Mouse (Mus musculus) liver, embryonic 12.5 days (tissue): Measurements from ENCODE around the gene Defb5. TPM values are rescaled to one million over a fixed set of nuclear protein-coding genes. Genes with fewer than 3 reads are reported as not detected.
"Not testable (repeated sequence)": the region's sequence is repeated elsewhere in the genome, so short reads cannot be mapped to it uniquely, and the experiment has no call there.

Experiments used
- ATAC-seq: fragments of 200-750 bp; cut with Nextera tagmentation; 2 replicates; pipeline ENCODE4 v1.8.0; 2017; ENCODE audit warnings: moderate number of reproducible peaks, mild to moderate bottlenecking, moderate library complexity
- H3K27ac ChIP-seq: fragments of 300-500 bp; sonication (generic); 2 replicates; pipeline ENCODE4 v1.5.1; 2016; ENCODE audit warnings: mild to moderate bottlenecking
- H3K27me3 ChIP-seq: fragments of 300-500 bp; sonication (generic); replicated peaks from 2 replicates; pipeline ENCODE4 v1.6.1; 2016; ENCODE audit warnings: mild to moderate bottlenecking, moderate library complexity
- H3K36me3 ChIP-seq: fragments of 300-500 bp; sonication (generic); 2 replicates; pipeline ENCODE4 v1.6.1; 2016; ENCODE audit warnings: mild to moderate bottlenecking, moderate library complexity
- H3K4me1 ChIP-seq: fragments of 300-500 bp; sonication (generic); 2 replicates; pipeline ENCODE4 v1.6.1; 2016
- H3K4me2 ChIP-seq: fragments of 300-500 bp; sonication (generic); 2 replicates; pipeline ENCODE4 v1.6.1; 2016; ENCODE audit warnings: mild to moderate bottlenecking, moderate library complexity
- H3K4me3 ChIP-seq: fragments of 300-500 bp; sonication (generic); 2 replicates; pipeline ENCODE4 v1.5.1; 2016; ENCODE audit warnings: mild to moderate bottlenecking, moderate library complexity
- H3K9ac ChIP-seq: fragments of 300-500 bp; sonication (generic); 2 replicates; pipeline ENCODE4 v1.6.1; 2016; ENCODE audit warnings: mild to moderate bottlenecking, moderate library complexity
- H3K9me3 ChIP-seq: fragments of 300-500 bp; sonication (generic); replicated peaks from 2 replicates; pipeline ENCODE4 v1.6.1; 2016; ENCODE audit warnings: mild to moderate bottlenecking, moderate library complexity
- WGBS: fragments of 180-500 bp; shearing (Covaris S2); methylation state at CpG from one replicate; pipeline ENCODE4 v1.1.7; 2016; ENCODE audit not compliant: insufficient replicate concordance; 5-methylcytosine and 5-hydroxymethylcytosine counted together
- polyA plus RNA-seq: library from polyadenylated mRNA; unstranded; fragments of >200 nt; fragmentation: Nextera tagmentation; extraction: Ambion mirVana; gene quantifications from 2 replicates; pipeline ENCODE4 v1.2.1, GENCODE M21; 2016

Defb5 gene
- polyA plus RNA-seq: not detected in 2 replicates

DNA sequence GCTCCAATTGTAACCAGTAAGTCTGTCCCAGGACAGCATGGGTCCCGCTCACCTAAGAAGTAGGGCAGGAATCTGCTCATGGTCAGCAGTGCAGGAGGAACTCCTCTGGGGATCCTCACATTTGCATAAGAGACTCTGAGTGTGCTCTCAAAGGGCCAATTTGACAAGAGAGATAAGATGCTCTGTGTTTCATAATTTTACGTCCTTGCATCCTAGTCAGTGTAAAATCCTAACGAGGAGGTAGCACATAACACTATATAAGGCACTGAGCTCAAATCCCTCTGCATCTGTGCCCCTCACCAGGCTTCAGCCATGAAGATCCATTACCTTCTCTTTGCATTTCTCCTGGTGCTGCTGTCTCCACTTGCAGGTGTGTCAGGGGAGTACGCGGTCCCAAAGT lies at the start of gene Defb5:
TSS of gene Defb5 (plus strand) at position 301 of the 400 bp plus-strand sequence.
- Histone ChIP-seq H3K4me2 (no peak within 1 kb of the TSS), H3K4me1 (no peaks in the 10 kb centered on the region), H3K36me3 (no peaks in the 10 kb centered on the region), H3K27ac (no peak within 1 kb of the TSS), H3K9ac (no peak within 1 kb of the TSS), H3K9me3 (peaks cover 7% of the 10 kb centered on the region; the same call in 1 of the 2 replicates), H3K27me3 (no peaks in the 10 kb centered on the region), H3K4me3 (no peak within 1 kb of the TSS)
- no peak for ATAC-seq
- 76% methylated on average over 5 of the region's 5 CpGs for WGBS

- Histone ChIP-seq H3K9ac (no peak within 1 kb of the TSS), H3K9me3 (no peaks in the 10 kb centered on the region), H3K36me3 (no peaks in the 10 kb centered on the region), H3K27me3 (no peaks in the 10 kb centered on the region), H3K4me3 (no peak within 1 kb of the TSS), H3K4me1 (no peaks in the 10 kb centered on the region), H3K27ac (no peak within 1 kb of the TSS), H3K4me2 (no peak within 1 kb of the TSS)
- WGBS: 56% methylated on average over 1 of the region's 1 CpGs
- no peak for ATAC-seq
Observed at GRCm38 (mm10) chr8:19225161-19225560, 22.2 kb upstream of the Defb5 start, which contains the start of gene Defb6. Gene Defb6, plus strand, starts transcription at chr8:19225478.

GRCm38 (mm10) chr8:19238101-19238500 lies 9.3 kb upstream of the Defb5 start:
- H3K36me3 ChIP-seq: no peaks in the 10 kb centered on the region
- no peaks in the 10 kb centered on the region for H3K27me3 ChIP-seq
- H3K27ac ChIP-seq: no peak overlapping the region
- H3K9me3 ChIP-seq: 0 out of 2 replicates have a peak, but pooled peaks cover 8% of the 10 kb centered on the region
- ATAC-seq: no peak
- H3K4me2 ChIP-seq: no peak overlapping the region
- WGBS: 55% methylated on average over 1 of the region's 1 CpGs
- H3K4me1 ChIP-seq: no peaks in the 10 kb centered on the region
- no peak overlapping the region for H3K9ac ChIP-seq
- H3K4me3 ChIP-seq: no peak overlapping the region

DNA sequence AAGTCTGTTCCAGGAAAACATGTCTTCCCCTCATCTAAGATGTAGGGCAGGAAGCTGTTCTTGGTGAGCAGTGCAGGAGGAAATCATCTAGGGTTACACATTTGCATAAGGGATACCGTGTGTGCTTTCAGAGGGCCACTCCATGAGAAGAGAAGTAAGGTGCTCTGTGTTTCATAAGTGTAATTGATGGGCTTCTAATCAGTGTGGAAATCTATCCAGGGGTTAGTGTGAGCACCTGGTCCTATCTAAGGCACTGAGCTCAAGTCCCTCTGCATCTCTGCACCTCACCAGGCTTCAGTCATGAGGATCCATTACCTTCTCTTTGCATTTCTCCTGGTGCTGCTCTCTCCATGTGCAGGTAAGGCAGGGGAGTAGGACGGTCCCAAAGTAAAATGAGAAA lies 7.8 kb upstream of the Defb5 start, which contains the start of gene Defb46:
TSS of gene Defb46 (plus strand) at position 301 of the 400 bp plus-strand sequence.
- no peak for ATAC-seq
- Histone ChIP-seq H3K4me2 (no peak within 1 kb of the TSS), H3K36me3 (no peaks in the 10 kb centered on the region), H3K27ac (no peak within 1 kb of the TSS), H3K4me3 (no peak within 1 kb of the TSS), H3K9me3 (peaks cover 9% of the 10 kb centered on the region; the same call in 1 of the 2 replicates), H3K27me3 (no peaks in the 10 kb centered on the region), H3K9ac (no peak within 1 kb of the TSS), H3K4me1 (no peaks in the 10 kb centered on the region)
- WGBS: 69% methylated on average over 2 of the region's 2 CpGs

GRCm38 (mm10) chr8:19258136-19258535 lies 10.8 kb downstream of the Defb5 start:
- Histone ChIP-seq H3K4me1 (no peaks in the 10 kb centered on the region), H3K27ac (no peak overlapping the region), H3K36me3 (no peaks in the 10 kb centered on the region), H3K4me2 (no peak overlapping the region), H3K4me3 (no peak overlapping the region), H3K27me3 (no peaks in the 10 kb centered on the region), H3K9me3 (no peaks in the 10 kb centered on the region), H3K9ac (no peak overlapping the region)
- ATAC-seq: no peak

- Histone ChIP-seq H3K27ac (no peak overlapping the region), H3K4me1 (no peaks in the 10 kb centered on the region), H3K27me3 (no peaks in the 10 kb centered on the region), H3K9ac (no peak overlapping the region), H3K4me3 (no peak overlapping the region), H3K36me3 (no peaks in the 10 kb centered on the region), H3K4me2 (no peak overlapping the region), H3K9me3 (no peaks in the 10 kb centered on the region)
- WGBS: 35% methylated on average over 3 of the region's 3 CpGs
- no peak for ATAC-seq
Observed at GRCm38 (mm10) chr8:19259667-19260066, 12.3 kb downstream of the Defb5 start.

GRCm38 (mm10) chr8:19293060-19293459 lies 45.7 kb downstream of the Defb5 start, which contains the start of gene Defb3:
Gene Defb3, plus strand, starts transcription at chr8:19293360.
- not testable (repeated sequence) for H3K9me3 ChIP-seq, ATAC-seq, H3K4me2 ChIP-seq, H3K27ac ChIP-seq, H3K4me1 ChIP-seq, H3K4me3 ChIP-seq, H3K36me3 ChIP-seq, H3K9ac ChIP-seq, H3K27me3 ChIP-seq
- WGBS: 30% methylated on average over 2 of the region's 2 CpGs

DNA sequence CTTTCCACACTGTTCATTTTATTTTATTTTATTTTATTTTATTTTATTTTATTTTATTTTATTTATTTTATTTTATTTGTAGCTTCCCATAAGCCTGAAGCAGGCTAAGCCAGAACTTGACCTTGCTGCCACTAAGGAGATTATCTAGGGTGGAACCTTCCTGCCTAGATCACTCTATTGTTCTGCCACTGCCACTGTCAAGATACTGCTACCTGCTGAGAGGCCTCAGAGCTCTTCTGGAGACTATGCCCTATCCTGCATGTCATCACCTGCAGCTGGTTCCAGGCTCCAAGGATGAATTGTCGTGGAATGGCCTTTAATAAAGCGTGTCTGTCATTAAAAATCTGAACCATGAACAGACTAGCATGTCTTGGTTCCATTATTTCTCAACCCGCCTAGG lies 51.0 kb downstream of the Defb5 start:
- not testable (repeated sequence) for H3K4me3 ChIP-seq, H3K27me3 ChIP-seq, H3K4me1 ChIP-seq, ATAC-seq, H3K9me3 ChIP-seq, H3K36me3 ChIP-seq, H3K27ac ChIP-seq, H3K9ac ChIP-seq, H3K4me2 ChIP-seq
- WGBS: 41% methylated on average over 3 of the region's 3 CpGs

Other genes with a start within 250 kb of the Defb5 start
- gene Defb38, start 221.0 kb upstream of the Defb5 start, polyA plus RNA-seq: not detected in 2 replicates
- not detected in 2 replicates for gene Defb39, start 182.8 kb upstream of the Defb5 start, polyA plus RNA-seq
- not detected in 2 replicates for gene Defb12, start 132.7 kb upstream of the Defb5 start, polyA plus RNA-seq
- gene Defb34, start 123.8 kb upstream of the Defb5 start, polyA plus RNA-seq: not detected in 2 replicates
- gene Gm45826, start 106.8 kb upstream of the Defb5 start, polyA plus RNA-seq: not detected in 2 replicates
- gene Defb14, start 53.2 kb upstream of the Defb5 start, polyA plus RNA-seq: not detected in 2 replicates
- gene Defb4, start 48.9 kb upstream of the Defb5 start, polyA plus RNA-seq: not detected in 2 replicates
- not detected in 2 replicates for gene Defb6, start 22.1 kb upstream of the Defb5 start, polyA plus RNA-seq
- gene Defb46, start 7.7 kb upstream of the Defb5 start, polyA plus RNA-seq: not detected in 2 replicates
- not detected in 2 replicates for gene Defb3, start 45.8 kb downstream of the Defb5 start, polyA plus RNA-seq
- gene Defb8, start 200.0 kb downstream of the Defb5 start, polyA plus RNA-seq: not detected in 2 replicates
- gene Defb7, start 247.5 kb downstream of the Defb5 start, polyA plus RNA-seq: not detected in 2 replicates